Mouse (Mus musculus): ENCODE data around the gene Mmaa. TPM values are rescaled to one million over a fixed set of nuclear protein-coding genes. Genes with fewer than 3 reads are reported as not detected.

Gene Mmaa
- polyA plus RNA-seq, 1 experiment = 0.04 TPM

DNA sequence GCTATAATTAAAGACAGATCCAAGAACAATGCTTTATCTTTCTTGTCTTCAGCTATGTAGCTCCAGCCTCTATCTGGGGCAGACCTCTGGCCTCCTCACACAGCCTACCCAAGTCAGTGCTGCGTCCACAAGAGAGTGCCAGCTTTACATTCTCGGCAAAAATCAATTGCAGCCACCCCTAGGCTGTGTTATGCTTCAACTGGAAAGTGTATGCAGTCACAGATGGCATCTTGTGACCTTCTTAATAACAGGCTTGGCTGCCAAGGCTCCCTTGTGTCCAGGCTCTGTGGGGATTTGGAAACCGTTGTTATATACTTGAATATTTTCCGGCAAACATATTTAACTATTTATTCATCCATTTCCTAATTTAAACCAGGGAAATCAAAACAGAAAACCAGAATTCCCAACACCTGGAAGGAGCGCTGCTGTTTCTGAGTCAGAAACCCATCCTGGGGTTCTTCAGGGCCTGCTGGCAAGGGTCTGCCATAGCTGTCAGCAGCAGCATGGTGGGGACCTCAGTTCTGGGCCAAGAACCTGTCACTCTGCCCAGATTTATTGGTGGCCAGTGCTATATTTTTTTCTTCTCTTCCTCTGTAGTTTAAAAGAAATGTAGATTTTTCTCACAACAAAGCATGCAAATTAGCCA is 72.5 kb downstream of the Mmaa start:
- H3K4me3 ChIP-seq (replicated peaks) = no peak overlapping the region
- no peaks in the 10 kb centered on the region for H3K9me3 ChIP-seq (ENCODE audit: control insufficient read depth, low read length)
- TF ChIP-seq GATA1 (IDR thresholded peaks at IDR 0.05; ENCODE audit: low read length) (no peak), TAL1 (IDR thresholded peaks at IDR 0.05; ENCODE audit: low read length) (no peak)
- no peaks in the 10 kb centered on the region for H3K27me3 ChIP-seq (ENCODE audit: control insufficient read depth)
- H3K36me3 ChIP-seq (ENCODE audit: control insufficient read depth) = no peaks in the 10 kb centered on the region
- no peaks in the 10 kb centered on the region for H3K4me1 ChIP-seq (ENCODE audit: control insufficient read depth)

Other genes with a start within 250 kb of the Mmaa start
- gene 1700011L22Rik, start 46.4 kb downstream of the Mmaa start, polyA plus RNA-seq (2012) = not detected in 2 replicates
- gene Smad1, start 104.6 kb upstream of the Mmaa start, polyA plus RNA-seq (2012) = 0.06 TPM in 1 of 2 replicates, not detected in the other

All from erythroblast, embryonic 14.5 days (primary cell).